Mouse (Mus musculus) liver, embryonic 14.5 days (tissue): Measurements from ENCODE around the gene Aldh1a3.

Experiments used
- CTCF ChIP-seq: IDR thresholded peaks from 2 replicates; pipeline ENCODE4 v1.5.1; 2016; ENCODE audit warnings: antibody characterized with exemption, low read depth, control low read depth
- EP300 ChIP-seq: IDR thresholded peaks from 2 replicates; pipeline ENCODE4 v1.6.1; 2016; ENCODE audit warnings: antibody characterized with exemption, low read depth

- TF ChIP-seq CTCF (no peak), EP300 (no peak)
Measured at GRCm38 (mm10) chr7:66369071-66369933, 58.0 kb downstream of the Aldh1a3 start.
